Mouse (Mus musculus) lung, adult 2 months (tissue): ENCODE data around the gene Mrpl55. TPM values are rescaled to one million over a fixed set of nuclear protein-coding genes. Genes with fewer than 3 reads are reported as not detected.
"Not testable (repeated sequence)": the region's sequence is repeated elsewhere in the genome, so short reads cannot be mapped to it uniquely, and the experiment has no call there.

Experiments used
- DNase-seq: peaks from one replicate; pipeline ENCODE4 v3.0.0; 2022
- H3K4me1 ChIP-seq: fragments of 200-500 bp; 2 replicates; pipeline ENCODE4 v1.6.1; 2011; ENCODE audit warnings: low read length; ENCODE audit not compliant: control insufficient read depth, insufficient read depth
- H3K4me3 ChIP-seq: fragments of 200-500 bp; replicated peaks from 2 replicates; pipeline ENCODE3; 2011; ENCODE audit warnings: low read depth, mild to moderate bottlenecking, control low read depth, low read length; ENCODE audit errors: extremely low read depth
- CTCF ChIP-seq: fragments of 200-500 bp; IDR thresholded peaks from 2 replicates; pipeline ENCODE4 v1.5.1; 2011; ENCODE audit warnings: mild to moderate bottlenecking, low read length, control low read depth; ENCODE audit not compliant: insufficient read depth
- POLR2A ChIP-seq: fragments of 200-500 bp; IDR thresholded peaks from 2 replicates; pipeline ENCODE4 v1.6.1; 2011; ENCODE audit warnings: low read depth, mild to moderate bottlenecking, control low read depth, low read length, borderline replicate concordance; ENCODE audit errors: extremely low read depth
- WGBS: fragments of 180-500 bp; shearing (Covaris S2); methylation state at CpG from one replicate; pipeline ENCODE4 v1.1.7; 2018; 5-methylcytosine and 5-hydroxymethylcytosine counted together
- polyA plus RNA-seq: library from polyadenylated mRNA; depleted of rRNA; stranded (reverse); fragments of >200 nt; gene quantifications from 2 replicates; pipeline ENCODE4 v1.2.3, GENCODE M21; 2012

The Mrpl55 gene
- polyA plus RNA-seq, 1 experiment: 26.0 TPM

GRCm38 (mm10) chr11:59187706-59188105 is 14.6 kb upstream of the Mrpl55 start:
- TF ChIP-seq CTCF (no peak), POLR2A (no peak)

DNA sequence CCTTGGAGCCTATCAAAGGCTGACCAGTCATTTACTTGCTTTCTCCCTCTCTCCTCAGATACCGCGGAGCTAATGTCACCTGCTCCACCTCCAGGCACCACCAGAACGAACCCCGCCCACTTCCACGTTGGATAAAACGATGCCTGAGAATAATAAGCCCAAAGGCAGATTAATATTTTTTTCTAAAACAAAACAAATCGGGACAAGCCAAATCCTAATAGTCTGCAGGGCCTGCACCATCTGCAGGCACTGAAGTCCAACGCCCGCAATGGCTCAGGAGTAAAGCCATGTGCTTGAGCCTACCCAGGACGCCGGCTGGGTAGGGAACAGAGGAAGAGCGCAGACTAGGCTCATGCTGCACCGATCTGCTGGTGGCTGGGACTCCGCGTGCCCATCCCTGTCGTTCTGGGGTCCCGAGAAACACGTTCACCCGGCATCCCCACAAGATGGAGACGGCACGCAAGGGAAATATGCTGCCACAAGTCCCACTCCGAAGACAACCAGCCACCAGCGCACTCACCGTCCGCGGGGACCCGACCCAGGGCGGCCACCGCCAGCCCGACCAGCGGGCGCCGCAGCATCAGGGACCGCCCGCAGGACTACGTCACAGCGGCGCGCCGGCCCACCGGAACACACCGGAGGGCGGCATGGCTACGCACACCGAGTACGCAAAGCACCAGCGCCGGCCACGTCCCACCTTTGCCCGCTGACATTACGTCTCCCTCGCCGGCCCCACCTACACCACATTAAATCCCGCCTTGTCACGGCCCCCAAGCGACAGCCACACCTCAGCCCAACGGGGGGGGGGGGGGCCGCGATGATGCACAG is 10.8 kb upstream of the Mrpl55 start:
- WGBS: under 1% methylated on average over 59 of the region's 59 CpGs
- peak; percentile 90 for TF ChIP-seq POLR2A
- TF ChIP-seq CTCF: no peak
- DNase-seq: peak; percentile 89

More at GRCm38 (mm10) chr11:59187706-59188105, 14.6 kb upstream of the Mrpl55 start:
- H3K4me3 ChIP-seq: no peak overlapping the region
- WGBS: 62% methylated on average over 6 of the region's 6 CpGs
- H3K4me1 ChIP-seq: peaks cover 7% of the 10 kb centered on the region
- no peak for DNase-seq

GRCm38 (mm10) chr11:59192059-59192386 is 10.3 kb upstream of the Mrpl55 start, which contains the start of gene Guk1:
Guk1 (minus strand) TSS chr11:59192212.
- WGBS: 4% methylated on average over 16 of the region's 16 CpGs

More for the DNA sequence above, 10.8 kb upstream of the Mrpl55 start:
- H3K4me3 ChIP-seq: peak overlapping the region; percentile 87
- peaks cover 6% of the 10 kb centered on the region for H3K4me1 ChIP-seq

GRCm38 (mm10) chr11:59196230-59196629 is 6.1 kb upstream of the Mrpl55 start:
- no peak for DNase-seq
- TF ChIP-seq POLR2A (0 out of 2 replicates have a peak, but pooled peaks have one; percentile 5), CTCF (no peak)
- Histone ChIP-seq H3K4me3 (no peak overlapping the region), H3K4me1 (peaks cover 9% of the 10 kb centered on the region; the same call in 1 of the 2 replicates)

More at GRCm38 (mm10) chr11:59192059-59192386, 10.3 kb upstream of the Mrpl55 start, which contains the start of gene Guk1:
- no peak for TF ChIP-seq POLR2A
- Histone ChIP-seq H3K4me1 (peaks cover 8% of the 10 kb centered on the region), H3K4me3 (peak within 1 kb of the TSS; percentile 87)
- no peak for DNase-seq

GRCm38 (mm10) chr11:59201216-59202002 is 877 bp upstream of the Mrpl55 start:
- no peak for DNase-seq
- peaks cover 7% of the 10 kb centered on the region for H3K4me1 ChIP-seq
- WGBS: 13% methylated on average over 16 of the region's 16 CpGs
- TF ChIP-seq CTCF (no peak), POLR2A (no peak)
- H3K4me3 ChIP-seq: peak overlapping the region; percentile 90

GRCm38 (mm10) chr11:59208153-59208831 is 6.0 kb downstream of the Mrpl55 start, which contains the start of gene 2310033P09Rik:
2310033P09Rik (plus strand) TSS chr11:59208321.
- DNase-seq: peak; percentile 91
- H3K4me1 ChIP-seq: peaks cover 17% of the 10 kb centered on the region
- under 1% methylated on average over 67 of the region's 67 CpGs for WGBS
- H3K4me3 ChIP-seq: peak within 1 kb of the TSS; percentile 90
- TF ChIP-seq POLR2A (peak; percentile 98), CTCF (no peak)

- WGBS: 5% methylated on average over 18 of the region's 18 CpGs
- DNase-seq: peak; percentile 66
- Histone ChIP-seq H3K4me1 (peaks cover 17% of the 10 kb centered on the region), H3K4me3 (peak overlapping the region; percentile 90)
- TF ChIP-seq POLR2A: peak; percentile 28; the same call in 1 of the 2 replicates
- TF ChIP-seq CTCF: peak; percentile 70
Observed at GRCm38 (mm10) chr11:59209003-59209441, 6.7 kb downstream of the Mrpl55 start.

DNA sequence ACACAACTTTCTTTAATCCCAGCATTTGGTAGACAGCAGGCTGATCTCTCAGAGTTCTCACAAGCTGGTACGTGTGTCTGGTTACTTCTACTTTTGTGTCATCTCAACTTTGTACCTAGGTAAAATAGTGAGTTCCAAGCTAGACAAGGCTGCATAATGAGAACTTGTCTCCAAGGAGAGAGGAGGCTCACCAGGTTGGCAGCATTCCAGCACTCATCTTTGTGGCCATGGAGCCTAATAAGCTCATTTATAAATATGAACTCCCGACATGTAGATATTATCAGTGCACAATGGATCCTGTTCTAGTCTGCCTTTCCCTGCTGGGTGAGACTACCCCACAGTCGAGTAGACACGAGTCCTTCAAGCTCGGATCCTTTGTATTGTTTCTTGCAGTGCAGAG is 7.3 kb downstream of the Mrpl55 start:
- TF ChIP-seq CTCF: no peak
- no peak for TF ChIP-seq POLR2A
- WGBS: 38% methylated on average over 5 of the region's 5 CpGs
- Histone ChIP-seq H3K4me3 (no peak overlapping the region), H3K4me1 (peaks cover 17% of the 10 kb centered on the region)
- no peak for DNase-seq

DNA sequence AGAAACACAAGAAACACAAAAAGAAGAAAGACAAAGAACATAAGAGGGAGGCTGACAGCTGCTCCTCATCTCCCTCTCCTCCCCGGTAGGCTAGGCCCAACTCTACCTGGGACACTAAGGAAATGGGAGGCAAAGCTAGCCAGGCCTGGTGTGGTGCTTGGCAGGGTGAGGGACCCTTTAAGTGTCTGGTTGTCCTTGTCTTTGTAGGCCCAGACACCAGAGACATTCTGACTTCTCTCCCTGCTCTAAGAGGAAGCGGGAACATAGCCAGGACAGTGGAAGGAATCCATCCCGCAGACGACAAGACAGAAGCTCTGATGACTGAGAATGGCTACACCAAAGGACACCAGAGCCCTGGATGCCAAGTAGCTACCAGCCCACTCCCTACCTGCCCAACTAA is 7.7 kb downstream of the Mrpl55 start:
- DNase-seq: no peak
- TF ChIP-seq CTCF (no peak), POLR2A (no peak)
- Histone ChIP-seq H3K4me3 (no peak overlapping the region), H3K4me1 (peaks cover 21% of the 10 kb centered on the region)
- 59% methylated on average over 4 of the region's 4 CpGs for WGBS

DNA sequence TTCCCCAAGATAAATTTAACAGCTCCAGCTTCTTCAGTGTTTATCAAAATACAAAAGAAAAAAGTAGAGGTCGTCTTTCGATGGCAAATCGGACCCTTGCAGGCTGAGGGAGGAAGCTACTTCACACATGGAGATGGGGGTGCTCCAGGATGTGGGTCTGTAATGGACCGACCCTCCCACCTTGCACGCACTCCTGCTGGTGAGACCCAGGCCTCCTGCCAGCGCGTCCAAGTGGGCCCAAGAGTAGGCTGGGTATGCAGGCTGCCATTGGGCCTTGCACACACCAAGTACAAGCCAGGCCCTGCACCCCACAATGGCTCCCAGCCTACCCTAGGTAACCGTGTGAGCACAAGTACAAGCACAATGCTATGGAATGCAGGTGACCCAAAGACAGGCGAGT is 9.3 kb downstream of the Mrpl55 start:
- DNase-seq, H3K4me3 ChIP-seq: not testable (repeated sequence)
- peaks cover 23% of the 10 kb centered on the region for H3K4me1 ChIP-seq
- WGBS: 77% methylated on average over 9 of the region's 9 CpGs

DNA sequence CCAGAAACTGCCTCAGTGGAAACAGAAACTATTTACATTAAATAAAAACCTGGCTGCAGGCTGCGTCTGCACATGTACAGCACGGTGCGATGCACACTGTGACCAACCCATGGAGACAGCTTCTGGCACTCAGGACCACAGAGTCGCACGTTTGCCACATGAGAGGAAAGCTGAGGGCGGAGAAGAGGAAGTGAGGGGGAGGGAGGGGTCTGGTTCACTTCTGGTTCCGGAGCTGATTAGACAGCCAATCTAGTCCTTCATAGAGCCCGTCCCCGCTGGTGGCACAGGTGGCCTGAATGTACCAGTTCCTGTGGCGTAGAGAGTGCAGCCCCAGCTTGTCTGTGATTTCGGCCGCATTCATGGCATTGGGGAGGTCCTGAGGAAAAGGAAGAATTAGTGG is 10.0 kb downstream of the Mrpl55 start:
- H3K4me1 ChIP-seq: peaks cover 30% of the 10 kb centered on the region
- not testable (repeated sequence) for DNase-seq, H3K4me3 ChIP-seq
- 35% methylated on average over 12 of the region's 12 CpGs for WGBS
